Mouse (Mus musculus): ENCODE measurements around the gene Tex14. TPM values are rescaled to one million over a fixed set of nuclear protein-coding genes. Genes with fewer than 3 reads are reported as not detected.
"Not testable (repeated sequence)": the region's sequence is repeated elsewhere in the genome, so short reads cannot be mapped to it uniquely, and the experiment has no call there.

Tex14 gene
- polyA plus RNA-seq, 1 experiment from 2014 or later: 0.86 TPM

DNA sequence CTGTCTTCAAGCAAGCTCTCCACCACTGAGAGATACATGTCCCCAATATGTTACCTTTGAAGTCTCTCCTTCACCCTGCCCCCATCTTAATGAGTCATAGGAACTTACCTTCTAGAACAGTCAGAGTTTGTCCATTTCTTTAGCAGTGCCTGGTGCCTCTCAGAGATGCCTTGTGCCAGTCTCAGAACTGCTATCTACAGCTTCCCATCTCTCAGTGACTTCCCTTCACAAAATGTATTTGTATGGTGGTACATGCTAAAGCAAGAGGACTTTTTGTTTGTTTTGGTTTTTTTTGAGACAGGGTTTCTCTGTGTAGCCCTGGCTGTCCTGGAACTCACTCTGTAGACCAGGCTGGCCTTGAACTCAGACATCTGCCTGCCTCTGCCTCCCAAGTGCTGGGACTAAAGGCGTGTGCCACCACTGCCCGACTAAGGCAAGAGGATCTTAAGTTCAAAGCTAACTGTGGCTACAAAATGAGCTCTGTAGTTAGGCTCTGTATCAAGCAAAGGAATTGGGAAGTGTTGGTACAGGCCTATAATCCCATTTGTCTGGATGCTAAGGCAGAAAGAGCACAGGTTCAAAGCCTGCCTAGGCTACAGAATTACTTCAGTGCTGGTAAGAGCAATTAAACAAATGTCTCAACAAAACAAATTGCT is 49.3 kb downstream of the Tex14 start:
- Histone ChIP-seq H3K4me1 (0 out of 2 replicates have a peak, but pooled peaks cover 2% of the 10 kb centered on the region), H3K9ac (replicated peaks) (no peak overlapping the region)
- ATAC-seq (ENCODE audit: low FRiP score): no peak

GRCm38 (mm10) chr11:87455573-87455972 is 50.7 kb downstream of the Tex14 start:
- Histone ChIP-seq H3K27me3 (replicated peaks) (no peaks in the 10 kb centered on the region), H3K4me3 (replicated peaks) (no peak overlapping the region), H3K9me3 (replicated peaks) (no peaks in the 10 kb centered on the region), H3K36me3 (no peaks in the 10 kb centered on the region), H3K4me2 (no peak overlapping the region), H3K9ac (replicated peaks) (no peak overlapping the region), H3K27ac (replicated peaks) (no peak overlapping the region), H3K4me1 (no peaks in the 10 kb centered on the region)
- 95% methylated on average over 5 of the region's 5 CpGs for WGBS
- ATAC-seq (ENCODE audit: low FRiP score): no peak

More for the DNA sequence above, 49.3 kb downstream of the Tex14 start:
- 92% methylated on average over 2 of the region's 2 CpGs for WGBS
- no peaks in the 10 kb centered on the region for H3K36me3 ChIP-seq
- H3K27me3 ChIP-seq (replicated peaks): no peaks in the 10 kb centered on the region
- H3K4me2 ChIP-seq: no peak overlapping the region
- no peaks in the 10 kb centered on the region for H3K9me3 ChIP-seq (replicated peaks)
- H3K4me3 ChIP-seq (replicated peaks): no peak overlapping the region
- H3K27ac ChIP-seq (replicated peaks): no peak overlapping the region

GRCm38 (mm10) chr11:87455984-87456383 is 51.1 kb downstream of the Tex14 start:
- Histone ChIP-seq H3K27me3 (replicated peaks) (no peaks in the 10 kb centered on the region), H3K4me3 (replicated peaks) (no peak overlapping the region), H3K27ac (replicated peaks) (no peak overlapping the region), H3K4me1 (no peaks in the 10 kb centered on the region), H3K9me3 (replicated peaks) (no peaks in the 10 kb centered on the region), H3K36me3 (no peaks in the 10 kb centered on the region), H3K9ac (replicated peaks) (no peak overlapping the region), H3K4me2 (no peak overlapping the region)
- ATAC-seq (ENCODE audit: low FRiP score): no peak
- 93% methylated on average over 4 of the region's 4 CpGs for WGBS

DNA sequence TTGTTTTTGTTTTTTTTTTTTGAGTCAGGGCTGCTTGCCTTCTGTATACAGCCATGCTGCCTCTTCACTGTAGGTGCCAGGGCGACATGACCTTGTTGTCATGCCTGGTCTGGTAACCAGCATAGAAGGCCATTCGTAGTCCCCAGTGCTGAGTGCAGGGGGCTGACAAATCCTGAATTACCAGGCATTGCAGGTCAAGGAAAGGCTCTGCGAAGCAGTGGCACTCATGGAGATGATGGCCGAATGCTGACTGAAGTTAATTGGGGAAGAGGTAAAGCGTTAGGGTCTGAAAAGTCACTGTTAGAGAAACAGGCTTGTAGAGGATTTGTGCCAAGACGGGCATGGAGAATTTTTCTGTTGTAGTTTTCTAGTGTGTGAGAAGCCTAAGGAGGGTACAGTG is 55.7 kb downstream of the Tex14 start:
- ATAC-seq (ENCODE audit: low FRiP score): no peak

DNA sequence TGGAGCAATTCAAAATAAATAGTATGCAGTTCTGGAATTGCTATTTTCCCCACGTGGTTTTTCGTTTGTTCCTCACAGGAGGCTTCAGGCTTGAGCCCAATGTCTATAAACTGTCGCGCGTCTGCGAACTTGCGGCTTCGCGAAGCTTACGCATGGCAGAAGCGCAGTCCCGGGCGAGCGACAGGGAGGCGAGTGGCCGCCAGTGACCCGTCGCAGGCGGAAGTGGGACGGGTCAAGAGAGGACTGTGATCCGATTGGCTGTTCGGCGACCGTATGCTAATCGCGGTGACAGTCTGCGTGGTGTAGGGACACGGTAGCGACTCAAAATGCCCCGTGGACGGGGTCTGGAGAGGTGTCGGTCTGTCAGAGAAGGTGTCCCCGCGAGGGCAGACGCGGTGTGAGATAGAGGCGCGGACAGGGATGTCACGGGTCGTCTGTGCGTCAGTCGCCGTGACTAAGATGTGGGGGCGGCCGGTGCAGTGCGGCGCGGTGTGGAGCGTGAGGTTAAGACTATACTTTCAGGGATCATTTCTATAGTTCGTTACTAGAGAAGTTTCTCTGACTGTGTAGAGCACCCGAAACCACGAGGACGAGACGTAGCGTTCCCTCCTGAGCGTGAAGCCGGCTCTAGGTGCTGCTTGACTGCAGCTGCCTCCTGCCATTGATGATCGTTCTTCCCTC is 57.1 kb downstream of the Tex14 start:
- whole genome bisulfite sequencing: 0% methylated on average over 20 of the region's 58 CpGs
- peak overlapping the region; percentile 48 for H3K9ac ChIP-seq (replicated peaks)

More for the DNA sequence above, 55.7 kb downstream of the Tex14 start:
- H3K36me3 ChIP-seq: no peaks in the 10 kb centered on the region
- WGBS: 91% methylated on average over 6 of the region's 6 CpGs
- no peak overlapping the region for H3K4me2 ChIP-seq
- no peaks in the 10 kb centered on the region for H3K9me3 ChIP-seq (replicated peaks)
- H3K4me3 ChIP-seq (replicated peaks): no peak overlapping the region
- no peaks in the 10 kb centered on the region for H3K27me3 ChIP-seq (replicated peaks)
- H3K9ac ChIP-seq (replicated peaks): no peak overlapping the region
- H3K4me1 ChIP-seq: peaks cover 6% of the 10 kb centered on the region; the same call in 1 of the 2 replicates
- no peak overlapping the region for H3K27ac ChIP-seq (replicated peaks)

GRCm38 (mm10) chr11:87462461-87463242 is 57.8 kb downstream of the Tex14 start:
- 5% methylated on average over 9 of the region's 9 CpGs for WGBS
- H3K27me3 ChIP-seq (replicated peaks): no peaks in the 10 kb centered on the region
- H3K9ac ChIP-seq (replicated peaks): no peak overlapping the region
- H3K4me1 ChIP-seq: peaks cover 6% of the 10 kb centered on the region; the same call in 1 of the 2 replicates
- no peaks in the 10 kb centered on the region for H3K9me3 ChIP-seq (replicated peaks)
- H3K27ac ChIP-seq (replicated peaks): peak overlapping the region; percentile 75
- H3K36me3 ChIP-seq: no peaks in the 10 kb centered on the region
- ATAC-seq (ENCODE audit: low FRiP score): no peak
- H3K4me2 ChIP-seq: no peak overlapping the region
- no peak overlapping the region for H3K4me3 ChIP-seq (replicated peaks)

More for the DNA sequence above, 57.1 kb downstream of the Tex14 start:
- peak; percentile 100 for ATAC-seq (ENCODE audit: low FRiP score)
- peak overlapping the region; percentile 71; the same call in 1 of the 2 replicates for H3K27ac ChIP-seq (replicated peaks)
- not testable (repeated sequence) for H3K9me3 ChIP-seq (replicated peaks); H3K36me3 ChIP-seq; H3K27me3 ChIP-seq (replicated peaks); H3K4me1 ChIP-seq
- peak overlapping the region; percentile 55 for H3K4me2 ChIP-seq
- H3K4me3 ChIP-seq (replicated peaks): peak overlapping the region; percentile 39

DNA sequence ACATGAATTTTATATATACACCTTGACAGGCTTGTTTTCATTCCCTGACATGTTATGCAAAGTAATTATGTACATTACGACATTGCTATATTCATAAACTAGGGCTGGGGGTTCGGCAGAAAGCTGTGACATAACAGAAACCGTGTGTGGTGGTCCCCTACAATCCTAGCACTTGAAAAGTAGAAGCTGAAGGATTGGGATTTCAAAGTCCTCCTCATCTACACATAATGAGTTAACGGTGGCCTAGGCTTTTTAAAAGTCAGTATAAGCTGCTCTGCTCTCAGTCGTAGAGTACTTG is 58.3 kb downstream of the Tex14 start:
- H3K36me3 ChIP-seq: no peaks in the 10 kb centered on the region
- no peak overlapping the region for H3K4me3 ChIP-seq (replicated peaks)
- no peak overlapping the region for H3K9ac ChIP-seq (replicated peaks)
- no peaks in the 10 kb centered on the region for H3K27me3 ChIP-seq (replicated peaks)
- WGBS: 53% methylated on average over 5 of the region's 5 CpGs
- no peak for ATAC-seq (ENCODE audit: low FRiP score)
- peaks cover 10% of the 10 kb centered on the region; the same call in 1 of the 2 replicates for H3K4me1 ChIP-seq
- no peak overlapping the region for H3K27ac ChIP-seq (replicated peaks)
- no peak overlapping the region for H3K4me2 ChIP-seq
- no peaks in the 10 kb centered on the region for H3K9me3 ChIP-seq (replicated peaks)

- H3K9ac ChIP-seq (replicated peaks); H3K27me3 ChIP-seq (replicated peaks); H3K9me3 ChIP-seq (replicated peaks); H3K4me3 ChIP-seq (replicated peaks); H3K27ac ChIP-seq (replicated peaks); H3K4me2 ChIP-seq; ATAC-seq (ENCODE audit: low FRiP score); H3K36me3 ChIP-seq: not testable (repeated sequence)
- H3K4me1 ChIP-seq: peaks cover 12% of the 10 kb centered on the region; the same call in 1 of the 2 replicates
- 88% methylated on average over 4 of the region's 4 CpGs for WGBS
These were observed 59.0 kb downstream of the Tex14 start for GRCm38 (mm10) chr11:87463792-87464430.

- no peaks in the 10 kb centered on the region for H3K36me3 ChIP-seq
- H3K4me3 ChIP-seq (replicated peaks): no peak overlapping the region
- 77% methylated on average over 6 of the region's 6 CpGs for WGBS
- H3K9ac ChIP-seq (replicated peaks): no peak overlapping the region
- ATAC-seq (ENCODE audit: low FRiP score): no peak
- no peak overlapping the region for H3K4me2 ChIP-seq
- H3K4me1 ChIP-seq: peaks cover 16% of the 10 kb centered on the region
- no peak overlapping the region for H3K27ac ChIP-seq (replicated peaks)
- no peaks in the 10 kb centered on the region for H3K27me3 ChIP-seq (replicated peaks)
- no peaks in the 10 kb centered on the region for H3K9me3 ChIP-seq (replicated peaks)
These were observed 61.2 kb downstream of the Tex14 start for GRCm38 (mm10) chr11:87465990-87466593.

GRCm38 (mm10) chr11:87467491-87468277 is 62.8 kb downstream of the Tex14 start:
- Histone ChIP-seq H3K4me2 (no peak overlapping the region), H3K4me3 (replicated peaks) (no peak overlapping the region), H3K27me3 (replicated peaks) (no peaks in the 10 kb centered on the region), H3K4me1 (peaks cover 11% of the 10 kb centered on the region; the same call in 1 of the 2 replicates), H3K27ac (replicated peaks) (no peak overlapping the region), H3K9ac (replicated peaks) (no peak overlapping the region), H3K36me3 (no peaks in the 10 kb centered on the region), H3K9me3 (replicated peaks) (no peaks in the 10 kb centered on the region)
- 55% methylated on average over 19 of the region's 19 CpGs for WGBS
- no peak for ATAC-seq (ENCODE audit: low FRiP score)

Data from neural tube, embryonic 15.5 days (tissue).